Mouse (Mus musculus): Measurements from ENCODE around the gene Kif3b. TPM values are rescaled to one million over a fixed set of nuclear protein-coding genes. Genes with fewer than 3 reads are reported as not detected.

Gene Kif3b
- polyA plus RNA-seq, 1 experiment from 2014 or later, result 1.9 TPM

DNA sequence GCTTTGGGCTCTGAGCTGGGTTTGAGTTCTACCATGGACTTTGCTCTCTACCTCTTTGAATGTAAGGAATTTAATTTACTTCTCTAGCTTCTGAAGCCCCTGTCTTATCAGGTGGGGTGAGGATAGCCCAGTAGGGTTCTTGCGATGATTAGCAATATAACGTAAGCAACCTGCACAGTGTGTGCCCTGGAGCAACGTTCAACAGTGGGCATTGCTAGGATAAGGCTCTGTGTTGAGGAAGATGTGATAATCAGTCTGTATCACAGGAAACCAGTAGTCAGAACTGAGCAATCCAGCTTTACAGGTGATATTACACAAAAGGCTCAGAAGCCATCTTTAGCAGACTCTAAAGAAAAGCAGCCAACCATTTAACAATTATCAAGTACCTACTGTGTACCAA, 43.1 kb downstream of the Kif3b start:
- no peak overlapping the region for H3K4me2 ChIP-seq (ENCODE audit: low read depth, low read length)
- peaks cover 18% of the 10 kb centered on the region for H3K4me1 ChIP-seq (ENCODE audit: control insufficient read depth, low read depth, low read length)
- peak; percentile 76 for ATAC-seq (ENCODE audit: low read depth)
- H3K9ac ChIP-seq (ENCODE audit: low read depth, low read length), result no peak overlapping the region
- H3K27ac ChIP-seq (ENCODE audit: low read length), result no peak overlapping the region
- H3K36me3 ChIP-seq (ENCODE audit: control insufficient read depth, insufficient read depth), result no peaks in the 10 kb centered on the region
- no peak overlapping the region for H3K4me3 ChIP-seq (ENCODE audit: low read depth, low read length)
- no peaks in the 10 kb centered on the region for H3K9me3 ChIP-seq (replicated peaks; ENCODE audit: control insufficient read depth, low read length)
- WGBS (ENCODE audit: insufficient replicate concordance), result 17% methylated on average over 3 of the region's 3 CpGs
- no peaks in the 10 kb centered on the region for H3K27me3 ChIP-seq (ENCODE audit: control insufficient read depth, insufficient read depth, low read depth, low read length)

DNA sequence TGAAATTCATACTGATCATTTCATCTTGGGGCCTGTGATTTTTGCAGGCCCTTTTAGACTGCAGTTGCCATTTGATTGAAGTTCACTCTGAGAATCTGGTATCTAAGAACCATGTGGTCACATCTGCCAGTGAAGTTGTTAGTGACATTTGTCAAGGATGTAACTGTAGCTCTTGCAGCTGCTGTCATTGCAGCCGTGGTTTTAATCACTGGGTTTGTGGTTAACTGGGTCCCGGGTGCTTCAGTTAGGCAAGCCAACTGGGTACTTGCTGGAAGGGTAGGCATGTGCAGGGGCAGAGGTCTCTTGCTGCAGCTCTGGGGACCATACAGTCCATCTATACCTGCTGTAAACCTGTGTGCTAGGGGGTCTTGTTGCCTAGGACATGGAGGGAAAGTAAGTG, 44.9 kb downstream of the Kif3b start:
- H3K36me3 ChIP-seq (ENCODE audit: control insufficient read depth, insufficient read depth), result no peaks in the 10 kb centered on the region
- no peak overlapping the region for H3K27ac ChIP-seq (ENCODE audit: low read length)
- no peak overlapping the region for H3K9ac ChIP-seq (ENCODE audit: low read depth, low read length)
- peaks cover 18% of the 10 kb centered on the region for H3K4me1 ChIP-seq (ENCODE audit: control insufficient read depth, low read depth, low read length)
- H3K27me3 ChIP-seq (ENCODE audit: control insufficient read depth, insufficient read depth, low read depth, low read length), result no peaks in the 10 kb centered on the region
- H3K4me2 ChIP-seq (ENCODE audit: low read depth, low read length), result no peak overlapping the region
- ATAC-seq (ENCODE audit: low read depth), result no peak
- no peaks in the 10 kb centered on the region for H3K9me3 ChIP-seq (replicated peaks; ENCODE audit: control insufficient read depth, low read length)
- no peak overlapping the region for H3K4me3 ChIP-seq (ENCODE audit: low read depth, low read length)
- 10% methylated on average over 2 of the region's 2 CpGs for WGBS (ENCODE audit: insufficient replicate concordance)

DNA sequence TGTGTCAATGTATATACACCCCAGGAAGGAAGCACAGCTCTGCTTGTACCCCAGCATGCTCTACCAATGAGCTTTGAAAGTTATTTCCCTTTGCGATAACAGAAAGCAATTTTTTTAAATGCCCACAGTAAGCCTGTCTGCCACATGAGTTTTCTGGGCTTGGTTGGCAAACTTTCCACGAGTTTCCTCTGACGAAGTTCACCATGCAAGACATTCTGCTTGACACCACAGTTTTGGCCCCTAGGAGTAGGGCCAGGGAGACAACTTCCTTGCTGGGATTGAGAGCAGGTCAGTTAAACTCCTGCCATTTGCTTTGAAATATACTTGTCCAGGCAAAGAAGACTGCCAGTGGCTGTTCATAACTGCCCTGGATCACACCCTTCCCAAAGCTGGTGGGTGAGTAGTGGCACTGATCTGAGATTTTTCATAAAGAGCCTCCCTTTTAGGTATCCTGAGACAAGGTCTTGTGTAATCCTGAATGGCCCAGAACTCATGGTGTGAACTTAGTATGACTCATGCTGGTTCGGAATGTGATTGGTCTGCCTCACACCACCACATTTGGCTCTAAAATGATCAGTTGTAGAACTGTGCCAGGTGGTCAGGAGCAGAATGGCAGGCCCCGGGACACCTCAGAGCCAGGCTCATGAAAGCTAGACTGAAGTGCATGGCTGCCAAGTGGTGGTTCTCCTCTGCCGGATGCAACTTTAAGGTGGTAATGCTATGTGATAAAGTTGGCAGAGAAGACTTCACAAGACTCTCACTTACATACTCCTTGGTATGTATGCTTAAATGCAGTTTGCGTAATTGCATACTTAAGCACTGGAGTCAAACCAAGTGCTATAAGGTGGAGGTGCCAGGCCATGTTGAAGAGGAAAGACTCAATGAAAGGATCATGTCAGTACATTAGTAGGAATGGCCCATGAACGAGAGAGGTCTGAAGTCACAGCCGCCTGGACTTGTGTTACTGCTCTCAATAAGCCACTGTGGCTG, 47.4 kb downstream of the Kif3b start:
- no peak overlapping the region for H3K4me3 ChIP-seq (ENCODE audit: low read depth, low read length)
- WGBS (ENCODE audit: insufficient replicate concordance), result 77% methylated on average over 9 of the region's 9 CpGs
- ATAC-seq (ENCODE audit: low read depth), result no peak
- H3K9ac ChIP-seq (ENCODE audit: low read depth, low read length), result no peak overlapping the region
- H3K4me1 ChIP-seq (ENCODE audit: control insufficient read depth, low read depth, low read length), result peaks cover 33% of the 10 kb centered on the region
- H3K36me3 ChIP-seq (ENCODE audit: control insufficient read depth, insufficient read depth), result no peaks in the 10 kb centered on the region
- no peaks in the 10 kb centered on the region for H3K9me3 ChIP-seq (replicated peaks; ENCODE audit: control insufficient read depth, low read length)
- no peak overlapping the region for H3K4me2 ChIP-seq (ENCODE audit: low read depth, low read length)
- no peaks in the 10 kb centered on the region for H3K27me3 ChIP-seq (ENCODE audit: control insufficient read depth, insufficient read depth, low read depth, low read length)
- H3K27ac ChIP-seq (ENCODE audit: low read length), result no peak overlapping the region

DNA sequence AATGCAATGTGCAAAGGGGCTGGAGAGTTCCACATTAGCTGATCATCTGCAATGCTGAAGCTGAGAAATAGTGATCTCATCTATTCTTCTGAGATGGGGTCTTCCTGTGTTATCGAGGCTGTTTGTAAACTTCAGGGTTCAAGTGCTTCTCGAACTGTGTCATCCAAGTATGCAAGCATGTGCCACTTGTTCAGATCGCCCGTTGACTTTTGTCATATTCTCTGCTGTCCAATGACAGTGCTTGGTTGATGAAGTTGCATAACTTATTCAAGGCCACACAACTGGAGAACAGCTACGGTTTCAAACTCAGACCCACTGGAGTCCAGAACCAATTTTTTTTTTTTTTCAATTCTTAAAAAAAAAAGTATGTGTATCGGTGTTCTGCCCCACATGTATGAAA, 51.0 kb downstream of the Kif3b start:
- Histone ChIP-seq H3K4me2 (ENCODE audit: low read depth, low read length) (no peak overlapping the region), H3K9me3 (replicated peaks; ENCODE audit: control insufficient read depth, low read length) (no peaks in the 10 kb centered on the region), H3K4me3 (ENCODE audit: low read depth, low read length) (no peak overlapping the region), H3K27me3 (ENCODE audit: control insufficient read depth, insufficient read depth, low read depth, low read length) (no peaks in the 10 kb centered on the region), H3K27ac (ENCODE audit: low read length) (peak overlapping the region; percentile 51; the same call in 1 of the 2 replicates), H3K36me3 (ENCODE audit: control insufficient read depth, insufficient read depth) (no peaks in the 10 kb centered on the region), H3K9ac (ENCODE audit: low read depth, low read length) (no peak overlapping the region), H3K4me1 (ENCODE audit: control insufficient read depth, low read depth, low read length) (peaks cover 33% of the 10 kb centered on the region)
- WGBS (ENCODE audit: insufficient replicate concordance), result 64% methylated on average over 6 of the region's 6 CpGs
- no peak for ATAC-seq (ENCODE audit: low read depth)

DNA sequence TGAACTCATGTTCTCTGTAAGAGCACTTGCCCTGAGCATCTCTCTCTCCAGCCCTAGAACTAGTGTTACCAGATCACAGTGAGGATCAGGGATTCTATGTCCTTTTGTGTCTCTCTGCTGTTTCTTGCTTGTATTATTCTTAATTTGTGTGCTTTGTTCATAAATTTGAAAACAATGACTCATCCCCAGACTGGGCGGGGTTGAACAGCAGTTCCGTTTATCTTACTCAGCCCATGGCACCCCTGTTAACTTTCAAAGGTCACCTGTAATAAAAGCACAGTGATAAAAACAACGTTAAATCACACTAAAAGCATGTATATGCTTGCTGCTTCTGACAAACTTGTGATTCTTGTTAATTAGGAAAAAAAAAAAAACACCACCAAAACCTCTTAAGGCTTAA, 51.4 kb downstream of the Kif3b start:
- WGBS (ENCODE audit: insufficient replicate concordance), result 17% methylated on average over 3 of the region's 3 CpGs

DNA sequence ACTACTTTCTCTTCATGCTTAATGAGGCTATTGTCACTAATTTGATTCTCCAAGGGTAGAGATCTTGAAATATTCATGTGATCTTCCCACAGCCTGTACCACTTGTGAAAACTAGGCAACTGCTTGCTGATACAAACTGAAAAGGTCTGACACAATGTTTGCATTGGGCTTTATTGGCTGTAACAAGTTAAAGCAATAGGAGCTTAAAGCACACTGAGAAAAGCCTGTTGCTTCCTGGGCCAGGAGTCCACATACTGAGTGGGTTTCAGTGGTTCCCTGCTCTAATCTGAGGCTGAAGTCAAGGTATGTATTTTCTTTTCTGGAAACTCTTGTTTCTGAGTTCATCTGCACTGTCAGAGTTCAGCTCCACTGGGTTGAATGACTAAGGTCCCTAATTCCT, 52.0 kb downstream of the Kif3b start:
- Histone ChIP-seq H3K36me3 (ENCODE audit: control insufficient read depth, insufficient read depth) (no peaks in the 10 kb centered on the region), H3K4me2 (ENCODE audit: low read depth, low read length) (no peak overlapping the region), H3K27ac (ENCODE audit: low read length) (peak overlapping the region; percentile 71), H3K4me3 (ENCODE audit: low read depth, low read length) (no peak overlapping the region), H3K9me3 (replicated peaks; ENCODE audit: control insufficient read depth, low read length) (no peaks in the 10 kb centered on the region), H3K27me3 (ENCODE audit: control insufficient read depth, insufficient read depth, low read depth, low read length) (no peaks in the 10 kb centered on the region), H3K4me1 (ENCODE audit: control insufficient read depth, low read depth, low read length) (peaks cover 34% of the 10 kb centered on the region), H3K9ac (ENCODE audit: low read depth, low read length) (no peak overlapping the region)
- ATAC-seq (ENCODE audit: low read depth), result no peak

More for the DNA sequence above, 51.4 kb downstream of the Kif3b start:
- H3K4me3 ChIP-seq (ENCODE audit: low read depth, low read length), result no peak overlapping the region
- no peak overlapping the region for H3K4me2 ChIP-seq (ENCODE audit: low read depth, low read length)
- H3K9me3 ChIP-seq (replicated peaks; ENCODE audit: control insufficient read depth, low read length), result no peaks in the 10 kb centered on the region
- no peak for ATAC-seq (ENCODE audit: low read depth)
- H3K4me1 ChIP-seq (ENCODE audit: control insufficient read depth, low read depth, low read length), result peaks cover 33% of the 10 kb centered on the region
- no peaks in the 10 kb centered on the region for H3K27me3 ChIP-seq (ENCODE audit: control insufficient read depth, insufficient read depth, low read depth, low read length)
- H3K36me3 ChIP-seq (ENCODE audit: control insufficient read depth, insufficient read depth), result no peaks in the 10 kb centered on the region
- no peak overlapping the region for H3K9ac ChIP-seq (ENCODE audit: low read depth, low read length)
- peak overlapping the region; percentile 51; the same call in 1 of the 2 replicates for H3K27ac ChIP-seq (ENCODE audit: low read length)

DNA sequence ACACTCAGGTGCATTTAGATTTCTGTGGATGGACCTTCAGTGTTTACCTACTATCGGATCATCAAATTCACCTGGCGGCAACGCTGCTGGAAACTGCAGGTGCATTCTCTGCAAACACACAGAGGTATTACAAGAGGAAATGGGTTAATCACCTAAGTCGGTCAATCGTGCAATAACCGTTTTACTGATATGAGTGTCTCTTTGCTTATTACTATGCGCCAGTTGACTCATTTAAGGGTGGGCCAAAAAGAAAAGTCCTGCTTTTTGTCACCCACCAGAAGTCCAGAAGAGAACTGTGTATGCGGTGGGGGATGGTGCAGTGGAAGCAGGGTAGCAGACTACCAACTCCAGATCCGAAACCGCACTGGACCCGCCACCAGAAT, 53.8 kb downstream of the Kif3b start:
- H3K9me3 ChIP-seq (replicated peaks; ENCODE audit: control insufficient read depth, low read length), result no peaks in the 10 kb centered on the region
- no peaks in the 10 kb centered on the region for H3K27me3 ChIP-seq (ENCODE audit: control insufficient read depth, insufficient read depth, low read depth, low read length)
- peak overlapping the region; percentile 95 for H3K4me3 ChIP-seq (ENCODE audit: low read depth, low read length)
- H3K4me2 ChIP-seq (ENCODE audit: low read depth, low read length), result peak overlapping the region; percentile 68
- WGBS (ENCODE audit: insufficient replicate concordance), result 5% methylated on average over 11 of the region's 11 CpGs
- H3K9ac ChIP-seq (ENCODE audit: low read depth, low read length), result peak overlapping the region; percentile 97
- no peaks in the 10 kb centered on the region for H3K36me3 ChIP-seq (ENCODE audit: control insufficient read depth, insufficient read depth)
- H3K4me1 ChIP-seq (ENCODE audit: control insufficient read depth, low read depth, low read length), result peaks cover 47% of the 10 kb centered on the region
- peak; percentile 1; the same call in 1 of the 2 replicates for ATAC-seq (ENCODE audit: low read depth)
- H3K27ac ChIP-seq (ENCODE audit: low read length), result peak overlapping the region; percentile 97

DNA sequence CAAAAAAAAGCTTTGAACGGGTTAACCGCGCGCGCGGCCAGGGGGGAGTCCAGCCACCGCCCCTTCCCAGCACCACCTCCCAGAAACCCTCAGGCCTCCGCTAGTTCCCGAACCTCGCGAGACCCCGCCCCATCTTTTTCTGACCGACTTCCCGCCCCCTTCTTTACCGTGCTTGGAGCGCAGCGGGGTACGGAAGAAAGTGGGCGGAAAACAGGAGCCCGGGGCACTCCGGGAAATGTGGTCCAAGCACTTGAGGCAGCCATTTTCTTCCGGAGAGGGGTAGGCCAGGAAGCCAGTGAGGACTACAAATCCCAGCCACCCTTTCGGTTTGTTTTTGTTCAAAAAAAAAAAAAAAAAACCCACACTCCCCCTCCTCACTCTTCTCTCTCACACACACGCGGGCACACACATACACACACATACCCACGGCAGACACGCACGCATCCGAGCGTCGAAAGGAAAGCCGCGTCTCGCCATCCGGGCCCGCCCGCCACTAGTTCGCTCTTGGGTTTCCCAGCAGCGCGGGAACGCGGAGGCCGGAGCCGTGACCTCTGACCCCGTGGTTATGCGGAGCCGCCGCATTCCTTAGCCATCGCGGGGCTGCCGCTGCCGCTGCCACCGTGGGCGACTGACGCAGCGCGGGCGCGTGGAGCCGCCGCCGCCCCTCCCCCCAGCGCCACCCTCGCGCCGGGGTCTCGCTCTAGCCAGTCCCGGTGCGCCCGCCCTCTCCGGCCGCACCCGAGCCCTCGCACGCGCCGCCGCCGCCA, 54.4 kb downstream of the Kif3b start, which contains the start of gene Asxl1:
TSS of gene Asxl1 (plus strand) at position 376 of the 767 bp plus-strand sequence.
- Histone ChIP-seq H3K4me1 (ENCODE audit: control insufficient read depth, low read depth, low read length) (peaks cover 53% of the 10 kb centered on the region), H3K9me3 (replicated peaks; ENCODE audit: control insufficient read depth, low read length) (no peaks in the 10 kb centered on the region), H3K9ac (ENCODE audit: low read depth, low read length) (peak within 1 kb of the TSS; percentile 97), H3K4me2 (ENCODE audit: low read depth, low read length) (peak within 1 kb of the TSS; percentile 68), H3K4me3 (ENCODE audit: low read depth, low read length) (peak within 1 kb of the TSS; percentile 95), H3K27ac (ENCODE audit: low read length) (peak within 1 kb of the TSS; percentile 97), H3K27me3 (ENCODE audit: control insufficient read depth, insufficient read depth, low read depth, low read length) (no peaks in the 10 kb centered on the region), H3K36me3 (ENCODE audit: control insufficient read depth, insufficient read depth) (no peaks in the 10 kb centered on the region)
- peak; percentile 94 for ATAC-seq (ENCODE audit: low read depth)
- WGBS (ENCODE audit: insufficient replicate concordance), result under 1% methylated on average over 70 of the region's 79 CpGs

All from liver, embryonic 16.5 days (tissue).